Mouse (Mus musculus): Measurements from ENCODE around the gene Swi5. TPM values are rescaled to one million over a fixed set of nuclear protein-coding genes. Genes with fewer than 3 reads are reported as not detected.

The Swi5 gene
- polyA plus RNA-seq, 1 experiment from 2014 or later: 162 TPM

GRCm38 (mm10) chr2:32246741-32247140 is 41.1 kb downstream of the Swi5 start:
- H3K9me3 ChIP-seq (ENCODE audit: control insufficient read depth, low read length): no peaks in the 10 kb centered on the region
- ATAC-seq (replicated peaks; ENCODE audit: low FRiP score, low TSS enrichment, low read depth) (no peak), DNase-seq (ENCODE audit: low spot score) (no peak)
- H3K27ac ChIP-seq (ENCODE audit: low read depth): no peak overlapping the region
- H3K4me1 ChIP-seq (replicated peaks; ENCODE audit: control insufficient read depth, insufficient read depth, low read length): no peaks in the 10 kb centered on the region
- H3K36me3 ChIP-seq (ENCODE audit: control insufficient read depth, insufficient read depth, low read length): peaks cover 87% of the 10 kb centered on the region
- no peaks in the 10 kb centered on the region for H3K27me3 ChIP-seq (replicated peaks; ENCODE audit: control insufficient read depth, insufficient read depth, low read length)
- no peak overlapping the region for H3K9ac ChIP-seq (ENCODE audit: low read length)
- H3K4me2 ChIP-seq (ENCODE audit: low read length): no peak overlapping the region
- H3K4me3 ChIP-seq (ENCODE audit: low read depth, low read length): no peak overlapping the region
- 79% methylated on average over 4 of the region's 4 CpGs for whole genome bisulfite sequencing

DNA sequence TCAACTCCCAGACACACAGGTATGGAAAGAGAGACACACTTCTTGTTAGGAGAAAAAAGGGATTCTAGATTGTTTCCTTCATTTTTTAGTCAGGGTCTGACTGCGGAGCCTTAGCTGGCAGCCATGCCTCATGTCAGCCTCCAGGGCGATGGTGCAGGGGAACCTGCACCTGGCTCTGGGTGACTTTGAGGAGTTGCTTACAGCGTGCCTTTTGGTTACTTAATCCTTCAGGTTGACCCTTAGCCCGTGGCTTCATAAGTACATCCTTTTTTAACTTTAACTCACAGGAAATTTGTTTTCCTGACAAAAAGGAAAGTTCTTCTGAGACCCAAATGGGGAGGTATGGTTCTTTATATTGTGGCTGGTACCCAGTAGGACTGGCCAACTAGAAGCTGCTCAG is 44.9 kb downstream of the Swi5 start:
- WGBS: 88% methylated on average over 4 of the region's 4 CpGs
- no peak overlapping the region for H3K4me2 ChIP-seq (ENCODE audit: low read length)

GRCm38 (mm10) chr2:32240591-32240990 is 47.3 kb downstream of the Swi5 start:
- 76% methylated on average over 5 of the region's 5 CpGs for WGBS
- Histone ChIP-seq H3K4me1 (replicated peaks; ENCODE audit: control insufficient read depth, insufficient read depth, low read length) (peaks cover 6% of the 10 kb centered on the region), H3K36me3 (ENCODE audit: control insufficient read depth, insufficient read depth, low read length) (peaks cover 38% of the 10 kb centered on the region), H3K9me3 (ENCODE audit: control insufficient read depth, low read length) (no peaks in the 10 kb centered on the region), H3K9ac (ENCODE audit: low read length) (no peak overlapping the region), H3K4me2 (ENCODE audit: low read length) (no peak overlapping the region), H3K27me3 (replicated peaks; ENCODE audit: control insufficient read depth, insufficient read depth, low read length) (no peaks in the 10 kb centered on the region), H3K27ac (ENCODE audit: low read depth) (no peak overlapping the region), H3K4me3 (ENCODE audit: low read depth, low read length) (no peak overlapping the region)
- ATAC-seq (replicated peaks; ENCODE audit: low FRiP score, low TSS enrichment, low read depth) (no peak), DNase-seq (ENCODE audit: low spot score) (no peak)

More for the DNA sequence above, 44.9 kb downstream of the Swi5 start:
- Histone ChIP-seq H3K27me3 (replicated peaks; ENCODE audit: control insufficient read depth, insufficient read depth, low read length) (no peaks in the 10 kb centered on the region), H3K9me3 (ENCODE audit: control insufficient read depth, low read length) (no peaks in the 10 kb centered on the region), H3K4me1 (replicated peaks; ENCODE audit: control insufficient read depth, insufficient read depth, low read length) (no peaks in the 10 kb centered on the region), H3K4me3 (ENCODE audit: low read depth, low read length) (no peak overlapping the region), H3K36me3 (ENCODE audit: control insufficient read depth, insufficient read depth, low read length) (peaks cover 58% of the 10 kb centered on the region), H3K27ac (ENCODE audit: low read depth) (no peak overlapping the region), H3K9ac (ENCODE audit: low read length) (no peak overlapping the region)
- DNase-seq (ENCODE audit: low spot score) (no peak), ATAC-seq (replicated peaks; ENCODE audit: low FRiP score, low TSS enrichment, low read depth) (no peak)

- Histone ChIP-seq H3K4me3 (ENCODE audit: low read depth, low read length) (no peak overlapping the region), H3K27me3 (replicated peaks; ENCODE audit: control insufficient read depth, insufficient read depth, low read length) (no peaks in the 10 kb centered on the region), H3K9me3 (ENCODE audit: control insufficient read depth, low read length) (no peaks in the 10 kb centered on the region), H3K27ac (ENCODE audit: low read depth) (no peak overlapping the region), H3K36me3 (ENCODE audit: control insufficient read depth, insufficient read depth, low read length) (peaks cover 22% of the 10 kb centered on the region), H3K9ac (ENCODE audit: low read length) (no peak overlapping the region), H3K4me1 (replicated peaks; ENCODE audit: control insufficient read depth, insufficient read depth, low read length) (peaks cover 12% of the 10 kb centered on the region), H3K4me2 (ENCODE audit: low read length) (no peak overlapping the region)
- ATAC-seq (replicated peaks; ENCODE audit: low FRiP score, low TSS enrichment, low read depth) (no peak), DNase-seq (ENCODE audit: low spot score) (no peak)
- 89% methylated on average over 9 of the region's 9 CpGs for WGBS
These were observed 49.0 kb downstream of the Swi5 start for GRCm38 (mm10) chr2:32238708-32239435.

DNA sequence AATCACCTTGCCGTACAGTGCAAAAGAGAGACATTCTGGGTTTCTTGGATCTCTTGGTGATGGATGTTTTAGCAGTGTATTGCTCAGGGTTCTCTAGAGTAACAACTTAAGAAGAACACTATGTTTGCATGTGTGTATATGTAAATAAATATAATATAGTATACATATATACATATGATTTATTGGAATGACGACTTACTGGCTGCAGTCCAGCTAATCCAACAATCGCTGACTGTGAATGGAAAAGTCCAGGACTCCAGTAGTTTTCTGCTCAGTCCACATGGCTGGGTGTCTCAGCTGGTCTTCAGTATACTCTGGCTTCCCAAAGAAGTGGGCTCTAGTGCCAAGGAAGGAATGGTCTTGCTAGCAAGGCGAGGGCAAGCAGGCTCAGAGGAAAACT is 50.3 kb downstream of the Swi5 start:
- Histone ChIP-seq H3K36me3 (ENCODE audit: control insufficient read depth, insufficient read depth, low read length) (peaks cover 22% of the 10 kb centered on the region), H3K4me1 (replicated peaks; ENCODE audit: control insufficient read depth, insufficient read depth, low read length) (peaks cover 12% of the 10 kb centered on the region), H3K27me3 (replicated peaks; ENCODE audit: control insufficient read depth, insufficient read depth, low read length) (no peaks in the 10 kb centered on the region), H3K9me3 (ENCODE audit: control insufficient read depth, low read length) (no peaks in the 10 kb centered on the region), H3K4me3 (ENCODE audit: low read depth, low read length) (peak overlapping the region; percentile 72), H3K9ac (ENCODE audit: low read length) (peak overlapping the region; percentile 72), H3K4me2 (ENCODE audit: low read length) (peak overlapping the region; percentile 94), H3K27ac (ENCODE audit: low read depth) (peak overlapping the region; percentile 84; the same call in 1 of the 2 replicates)
- WGBS: 29% methylated on average over 4 of the region's 4 CpGs
- no peak for DNase-seq (ENCODE audit: low spot score)
- no peak; the same call in 1 of the 2 replicates for ATAC-seq (replicated peaks; ENCODE audit: low FRiP score, low TSS enrichment, low read depth)

DNA sequence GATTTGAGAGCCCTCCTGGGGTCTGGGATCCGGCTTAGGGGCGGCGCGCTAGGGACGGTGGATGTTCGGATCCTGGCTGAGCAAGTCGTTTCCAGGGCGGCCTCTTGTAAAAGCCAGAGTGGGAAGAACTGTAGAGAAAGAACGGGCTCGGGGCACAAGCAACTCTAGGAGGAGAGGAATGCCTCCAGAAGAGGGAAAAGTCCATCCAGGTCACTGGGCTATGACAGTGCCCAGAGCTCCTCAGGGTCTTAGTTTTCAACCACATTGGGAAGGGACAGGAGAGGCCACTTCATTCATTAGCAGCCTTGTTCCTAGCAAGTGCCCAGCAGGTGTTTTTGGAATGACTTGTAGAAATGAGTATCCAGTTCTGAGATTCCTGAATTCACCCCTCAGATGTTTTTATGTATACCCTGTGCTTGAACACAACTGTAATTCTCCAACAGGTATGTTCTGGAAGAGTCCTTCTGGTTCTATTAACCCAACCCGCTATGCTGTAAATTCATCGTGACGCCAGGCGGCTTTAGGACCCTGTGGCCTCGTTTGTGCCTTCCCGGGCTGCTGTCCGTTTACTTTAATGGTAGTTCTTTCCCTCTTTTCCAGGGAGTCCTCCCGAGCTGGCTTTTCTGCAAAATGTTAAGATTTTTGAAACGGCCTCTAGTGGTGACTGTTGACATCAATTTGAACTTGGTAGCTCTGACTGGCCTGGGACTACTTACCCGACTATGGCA is 51.0 kb downstream of the Swi5 start:
- peak overlapping the region; percentile 72 for H3K4me3 ChIP-seq (ENCODE audit: low read depth, low read length)
- H3K4me2 ChIP-seq (ENCODE audit: low read length): peak overlapping the region; percentile 94
- H3K4me1 ChIP-seq (replicated peaks; ENCODE audit: control insufficient read depth, insufficient read depth, low read length): peaks cover 12% of the 10 kb centered on the region
- WGBS: under 1% methylated on average over 20 of the region's 20 CpGs
- peak overlapping the region; percentile 84 for H3K27ac ChIP-seq (ENCODE audit: low read depth)
- ATAC-seq (replicated peaks; ENCODE audit: low FRiP score, low TSS enrichment, low read depth) (peak; percentile 45; the same call in 1 of the 2 replicates), DNase-seq (ENCODE audit: low spot score) (peak; percentile 70)
- peak overlapping the region; percentile 72 for H3K9ac ChIP-seq (ENCODE audit: low read length)
- H3K27me3 ChIP-seq (replicated peaks; ENCODE audit: control insufficient read depth, insufficient read depth, low read length): no peaks in the 10 kb centered on the region
- no peaks in the 10 kb centered on the region for H3K9me3 ChIP-seq (ENCODE audit: control insufficient read depth, low read length)
- H3K36me3 ChIP-seq (ENCODE audit: control insufficient read depth, insufficient read depth, low read length): peaks cover 24% of the 10 kb centered on the region

DNA sequence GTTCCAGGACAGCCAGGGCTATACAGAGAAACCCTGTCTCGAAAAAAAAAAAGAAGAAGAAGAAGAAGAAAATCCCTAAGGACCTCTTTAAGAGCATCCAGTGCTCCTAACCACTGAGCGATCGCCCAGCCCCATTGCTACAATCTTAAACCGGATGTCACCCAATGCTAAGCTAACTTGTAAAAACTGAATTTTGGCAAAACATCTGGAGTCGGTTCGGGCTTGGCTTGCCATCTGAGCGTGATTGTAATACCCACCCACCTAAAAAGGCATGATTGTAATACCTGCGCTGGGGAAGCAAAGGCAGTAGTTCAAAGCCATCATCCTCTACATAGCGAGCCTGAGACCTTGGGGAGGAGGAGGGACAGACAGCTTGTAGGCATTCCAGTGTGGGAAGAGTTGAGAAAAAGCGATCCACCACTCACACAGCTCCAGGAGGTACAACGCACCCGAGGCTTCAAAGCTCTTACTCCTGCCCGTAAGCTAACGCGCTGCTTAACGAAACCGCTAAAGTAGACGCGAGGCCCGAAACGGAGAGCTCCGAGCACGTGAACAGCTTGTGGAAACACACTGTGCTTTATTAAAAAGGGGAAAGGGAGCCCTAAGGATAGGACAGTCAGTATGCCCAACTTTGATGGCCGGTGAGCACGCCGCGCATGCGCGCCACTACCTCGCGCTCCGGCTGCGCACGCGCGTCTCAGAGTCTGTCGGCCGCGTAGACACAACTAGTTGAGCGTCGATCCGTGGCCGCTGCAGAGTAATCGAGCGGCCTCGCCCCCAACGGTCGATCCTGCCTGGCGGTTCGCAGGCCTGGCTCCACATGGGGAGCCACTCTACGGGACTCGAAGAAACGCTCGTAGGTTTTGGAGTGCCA is 51.8 kb downstream of the Swi5 start, which contains the start of gene Pomt1:
Gene Pomt1 (plus strand): TSS at position 705 of the 874 bp plus-strand sequence.
- H3K4me1 ChIP-seq (replicated peaks; ENCODE audit: control insufficient read depth, insufficient read depth, low read length): peaks cover 12% of the 10 kb centered on the region
- under 1% methylated on average over 54 of the region's 54 CpGs for whole genome bisulfite sequencing
- no peaks in the 10 kb centered on the region for H3K27me3 ChIP-seq (replicated peaks; ENCODE audit: control insufficient read depth, insufficient read depth, low read length)
- no peaks in the 10 kb centered on the region for H3K9me3 ChIP-seq (ENCODE audit: control insufficient read depth, low read length)
- peak within 1 kb of the TSS; percentile 94 for H3K4me2 ChIP-seq (ENCODE audit: low read length)
- H3K27ac ChIP-seq (ENCODE audit: low read depth): peak within 1 kb of the TSS; percentile 84
- H3K36me3 ChIP-seq (ENCODE audit: control insufficient read depth, insufficient read depth, low read length): peaks cover 32% of the 10 kb centered on the region
- H3K9ac ChIP-seq (ENCODE audit: low read length): peak within 1 kb of the TSS; percentile 72
- DNase-seq (ENCODE audit: low spot score) (peak; percentile 91), ATAC-seq (replicated peaks; ENCODE audit: low FRiP score, low TSS enrichment, low read depth) (peak; percentile 89)
- H3K4me3 ChIP-seq (ENCODE audit: low read depth, low read length): peak within 1 kb of the TSS; percentile 72

DNA sequence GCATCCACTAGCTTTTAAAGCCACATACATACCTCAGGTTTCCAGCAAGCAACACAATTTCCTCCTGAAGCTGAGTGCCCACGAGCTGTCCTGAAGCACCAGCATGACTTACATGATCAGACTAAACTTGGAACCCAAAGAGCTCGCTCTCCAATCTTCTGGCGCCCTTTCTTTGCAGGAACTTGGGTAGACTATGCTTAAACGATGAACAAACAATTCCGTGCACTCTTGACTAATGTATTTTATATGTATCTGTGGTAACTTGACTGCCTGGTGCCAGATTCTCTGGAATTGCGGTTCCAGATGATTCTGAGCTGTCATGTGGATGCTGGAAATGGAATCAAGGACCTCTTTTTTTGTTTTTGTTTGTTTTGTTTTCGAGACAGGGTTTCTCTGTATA is 52.4 kb downstream of the Swi5 start:
- peak overlapping the region; percentile 84 for H3K27ac ChIP-seq (ENCODE audit: low read depth)
- 31% methylated on average over 7 of the region's 7 CpGs for WGBS
- peaks cover 12% of the 10 kb centered on the region for H3K4me1 ChIP-seq (replicated peaks; ENCODE audit: control insufficient read depth, insufficient read depth, low read length)
- ATAC-seq (replicated peaks; ENCODE audit: low FRiP score, low TSS enrichment, low read depth) (no peak), DNase-seq (ENCODE audit: low spot score) (no peak)
- H3K36me3 ChIP-seq (ENCODE audit: control insufficient read depth, insufficient read depth, low read length): peaks cover 36% of the 10 kb centered on the region
- H3K4me2 ChIP-seq (ENCODE audit: low read length): peak overlapping the region; percentile 94
- H3K9ac ChIP-seq (ENCODE audit: low read length): peak overlapping the region; percentile 72
- H3K27me3 ChIP-seq (replicated peaks; ENCODE audit: control insufficient read depth, insufficient read depth, low read length): no peaks in the 10 kb centered on the region
- peak overlapping the region; percentile 72 for H3K4me3 ChIP-seq (ENCODE audit: low read depth, low read length)
- H3K9me3 ChIP-seq (ENCODE audit: control insufficient read depth, low read length): no peaks in the 10 kb centered on the region

Measured in intestine, embryonic 14.5 days (tissue).